Mouse (Mus musculus): Measurements from ENCODE around the gene Pip5kl1. TPM values are rescaled to one million over a fixed set of nuclear protein-coding genes. Genes with fewer than 3 reads are reported as not detected.
A peak's percentile ranks its signal among the peaks of the same experiment; 100 is the strongest.

Pip5kl1 gene
- 1 to 10 TPM; 6.4 to 7.1 TPM for total RNA-seq (2021)
- long read RNA-seq, partial matches to known transcripts: 0 of 4 reads
- long read RNA-seq, other reads (novel, unspliced or antisense): 1 of 4 reads

DNA sequence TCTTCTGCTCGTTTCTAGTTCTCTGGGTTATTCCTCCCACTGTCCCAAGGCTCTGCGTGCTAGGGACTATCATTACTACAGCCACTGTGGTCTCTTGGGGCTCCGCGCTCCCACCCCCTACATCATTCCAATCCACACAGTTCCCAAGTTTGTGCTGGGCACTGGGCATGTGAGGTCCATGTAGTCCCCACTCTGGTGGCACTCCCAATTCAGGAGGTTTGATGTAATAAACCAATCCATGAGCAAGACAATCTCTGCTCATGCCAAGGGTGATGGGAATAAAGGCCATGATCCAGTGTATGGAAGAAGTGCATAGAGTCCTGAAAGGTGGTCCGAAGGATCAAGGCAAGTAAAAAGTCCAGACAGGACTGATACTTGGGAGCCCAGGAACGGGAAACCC is at the start of gene Pip5kl1:
Gene Pip5kl1, plus strand, starts transcription at position 301 of the 400 bp plus-strand sequence.
- no peak for DNase-seq (ENCODE audit: low spot score in 2 of 2)

DNA sequence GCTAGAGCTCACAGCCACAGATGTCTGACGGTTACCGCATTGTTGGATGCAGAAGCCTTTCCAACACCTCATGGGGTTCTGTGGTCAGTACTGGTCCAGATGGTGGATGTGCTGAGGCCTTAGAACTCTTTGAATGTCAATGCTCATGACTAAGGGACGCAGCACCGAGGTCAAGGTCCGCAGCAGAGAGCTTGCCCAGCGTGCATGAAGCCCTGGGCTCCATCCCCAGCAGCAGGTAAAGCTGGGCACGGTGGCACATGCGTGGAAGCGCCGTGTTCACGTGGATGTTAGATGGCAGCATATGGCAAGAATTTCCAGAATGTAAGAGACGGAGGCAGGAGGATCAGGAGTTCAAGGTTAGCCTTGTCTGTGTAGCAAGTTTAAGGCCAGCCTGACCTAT is 48.8 kb upstream of the Pip5kl1 start:
- no peak for DNase-seq (ENCODE audit: low spot score in 2 of 2)

DNA sequence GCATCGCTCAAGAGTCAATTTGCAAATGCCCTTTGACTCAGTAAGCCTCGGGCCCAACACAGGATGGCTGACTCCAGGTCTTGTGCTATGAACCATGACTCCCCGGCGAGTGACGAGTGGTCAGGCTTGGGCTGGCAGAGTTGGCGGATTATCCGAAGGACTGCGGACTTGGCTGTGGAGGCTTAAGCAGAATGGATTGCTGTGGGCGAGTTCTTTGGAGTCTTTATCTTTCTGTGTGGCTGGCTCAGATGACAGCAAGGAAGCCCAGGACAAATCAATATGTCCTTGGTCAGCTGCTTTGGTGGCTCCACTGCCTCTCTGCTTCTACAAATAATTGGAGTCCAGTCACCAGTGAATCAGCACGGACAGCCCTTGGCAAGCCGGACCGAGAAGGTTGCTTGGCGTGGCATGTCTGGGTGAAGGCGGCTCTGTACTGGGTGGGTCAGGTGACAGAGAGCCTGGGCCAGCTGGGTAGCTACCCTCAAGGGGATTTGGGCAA is 47.1 kb upstream of the Pip5kl1 start:
- no peak for DNase-seq (ENCODE audit: low spot score in 2 of 2)

DNA sequence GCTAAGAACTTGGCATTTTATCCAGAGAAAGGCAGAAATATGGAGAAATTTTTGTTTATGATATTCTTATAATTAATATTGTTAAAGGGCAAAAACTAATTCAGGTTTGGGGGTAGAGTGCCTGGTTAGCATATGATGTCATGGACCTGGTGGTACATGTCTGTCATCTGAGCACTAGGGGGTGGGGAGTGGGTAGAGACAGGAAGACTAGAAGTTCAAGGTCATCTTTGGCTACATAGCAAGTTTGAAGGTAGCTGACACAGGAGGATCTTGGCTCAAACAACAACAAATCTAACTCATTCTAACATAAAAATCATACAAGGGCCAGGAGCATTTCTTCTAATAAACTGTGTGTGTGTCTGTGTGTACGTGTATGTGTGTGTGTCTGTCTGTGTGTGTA is 46.3 kb upstream of the Pip5kl1 start:
- no peak for DNase-seq (ENCODE audit: low spot score in 2 of 2)

DNA sequence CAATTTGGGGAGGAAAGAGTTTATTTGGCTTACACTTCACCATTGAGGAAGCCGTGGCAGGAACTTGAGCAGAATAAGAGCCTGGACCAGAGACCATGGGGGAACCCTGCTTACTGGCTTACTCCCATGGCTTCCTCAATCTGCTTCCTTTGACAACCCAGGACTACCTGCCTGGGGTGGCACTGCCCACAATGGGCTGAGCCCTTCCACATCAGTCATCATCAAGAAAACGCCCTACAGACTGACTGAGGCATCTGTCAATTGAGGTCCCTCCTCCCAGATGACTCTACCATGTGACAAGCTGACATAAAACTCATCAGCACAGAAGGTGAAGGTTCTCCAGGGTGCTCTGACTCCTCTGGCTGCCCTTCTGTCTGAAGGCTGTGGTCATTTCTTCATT is 44.1 kb upstream of the Pip5kl1 start:
- no peak for DNase-seq (ENCODE audit: low spot score in 2 of 2)

DNA sequence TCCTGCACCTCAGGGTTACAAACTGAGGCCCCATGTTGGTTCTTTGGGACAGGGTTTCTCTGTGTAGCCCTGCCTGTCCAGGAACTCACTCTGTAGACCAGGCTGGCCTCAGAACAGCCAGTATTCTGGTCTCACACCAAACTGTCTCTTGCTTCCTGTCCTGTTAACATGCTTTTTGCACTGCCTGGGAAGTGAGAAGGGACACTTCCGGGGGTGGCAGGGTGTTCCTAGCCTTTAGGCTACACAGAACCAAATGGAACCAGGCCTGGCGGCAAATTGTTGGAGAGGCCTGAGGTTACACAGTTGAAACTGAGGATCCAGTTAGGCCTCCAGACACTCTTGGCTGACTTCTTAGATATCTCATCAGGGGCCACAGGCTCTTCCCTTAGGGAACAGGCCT is 41.4 kb upstream of the Pip5kl1 start:
- DNase-seq (ENCODE audit: low spot score in 2 of 2): no peak

DNA sequence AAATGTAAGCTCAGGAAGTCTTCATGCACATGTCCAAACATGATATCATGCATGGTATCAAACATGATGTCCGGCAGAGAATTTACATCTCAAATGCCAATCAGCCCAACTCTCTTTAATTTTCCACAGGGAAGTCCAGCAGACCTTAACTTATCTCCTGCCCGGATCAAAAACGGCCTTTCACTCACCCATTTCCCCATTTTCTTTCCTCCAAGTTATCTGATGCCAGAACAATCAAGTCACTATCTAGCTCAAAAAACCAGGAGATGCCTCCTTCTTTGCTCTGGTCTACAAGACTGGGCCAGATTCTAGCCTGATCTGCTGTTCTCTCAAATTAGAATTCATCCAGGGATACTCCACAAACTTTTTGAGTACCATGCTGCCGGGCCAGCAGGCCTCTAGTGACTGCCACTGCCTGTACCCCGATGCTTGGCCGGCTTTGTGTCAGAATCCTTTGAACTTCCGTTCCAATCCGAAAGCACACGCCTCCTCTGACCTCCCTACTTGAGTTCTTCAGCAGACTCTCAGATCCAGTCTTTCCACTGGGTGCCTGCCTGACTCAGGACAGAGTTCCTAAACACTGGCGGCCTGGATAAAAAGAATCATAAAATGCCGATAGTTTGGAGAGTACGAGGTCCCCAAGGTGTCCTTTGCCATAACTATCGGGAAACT is 40.4 kb upstream of the Pip5kl1 start:
- DNase-seq (ENCODE audit: low spot score in 2 of 2): peak in 1 of 2 experiments; percentile 38

DNA sequence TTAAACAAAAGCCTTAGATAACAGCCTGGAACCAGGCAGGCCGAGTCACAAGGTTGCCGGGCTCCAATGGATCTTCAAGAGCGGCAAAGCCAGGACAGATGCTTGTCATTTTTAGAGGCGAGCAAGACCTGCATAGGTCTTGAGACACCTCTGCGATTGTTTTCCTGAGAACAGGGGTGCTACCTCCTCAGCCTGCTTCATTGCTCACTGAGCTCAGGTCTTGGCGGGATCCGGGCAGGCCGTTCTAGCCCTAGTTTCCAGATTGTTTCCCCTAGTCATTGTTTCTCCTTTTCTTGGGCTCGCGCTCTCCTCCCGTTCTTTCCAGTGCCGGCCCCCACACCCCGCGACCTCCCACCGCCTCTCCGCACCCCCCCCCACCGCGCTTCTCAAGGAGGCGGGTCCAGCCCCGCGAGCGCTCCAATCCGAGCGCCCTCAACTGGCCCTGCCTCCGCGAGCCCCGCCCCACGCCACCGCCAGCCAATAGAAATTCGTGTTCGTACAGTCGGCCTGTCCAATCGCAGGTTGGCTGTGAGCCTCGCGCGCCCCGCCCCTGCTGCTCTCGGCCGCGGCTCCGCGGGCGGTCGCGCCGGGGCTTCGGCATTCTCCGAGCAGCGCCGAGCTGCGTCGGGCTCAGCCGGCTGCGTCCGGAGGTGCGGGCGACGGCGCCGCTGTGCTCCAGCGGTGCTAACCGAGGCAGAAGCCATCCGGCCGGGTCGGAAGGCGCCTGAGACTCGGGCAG is 39.7 kb upstream of the Pip5kl1 start, which contains the start of gene Fam102a:
Gene Fam102a, plus strand, starts transcription at position 600 of the 739 bp plus-strand sequence.
- peak; percentile 99 to 100 for DNase-seq (ENCODE audit: low spot score in 2 of 2)

DNA sequence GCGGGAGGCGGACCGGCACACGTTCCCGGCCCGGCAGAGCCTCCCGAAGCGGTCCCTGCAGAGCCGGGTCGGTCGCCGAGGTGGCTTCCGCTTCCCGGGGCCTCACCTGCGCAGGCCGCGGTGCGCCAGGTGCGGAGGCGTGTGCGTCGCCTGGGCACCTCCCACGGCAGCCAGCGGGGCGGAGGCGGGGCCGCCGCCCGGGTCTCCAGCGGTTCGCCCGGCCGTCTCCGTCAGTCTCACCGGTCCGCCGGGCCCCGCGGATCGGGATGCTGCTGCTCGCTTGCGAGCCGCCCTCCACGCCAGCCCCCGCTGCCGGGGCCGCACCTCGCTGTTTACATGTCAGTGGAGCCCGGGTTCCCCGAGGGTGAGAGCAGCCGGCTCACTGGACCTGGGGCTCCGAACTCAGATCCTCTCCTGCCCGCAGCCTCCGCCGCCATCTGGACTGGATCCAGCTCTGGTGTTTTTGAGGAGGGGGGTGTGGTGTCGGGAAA is 39.1 kb upstream of the Pip5kl1 start:
- DNase-seq (ENCODE audit: low spot score in 2 of 2): peak; percentile 62 to 74

DNA sequence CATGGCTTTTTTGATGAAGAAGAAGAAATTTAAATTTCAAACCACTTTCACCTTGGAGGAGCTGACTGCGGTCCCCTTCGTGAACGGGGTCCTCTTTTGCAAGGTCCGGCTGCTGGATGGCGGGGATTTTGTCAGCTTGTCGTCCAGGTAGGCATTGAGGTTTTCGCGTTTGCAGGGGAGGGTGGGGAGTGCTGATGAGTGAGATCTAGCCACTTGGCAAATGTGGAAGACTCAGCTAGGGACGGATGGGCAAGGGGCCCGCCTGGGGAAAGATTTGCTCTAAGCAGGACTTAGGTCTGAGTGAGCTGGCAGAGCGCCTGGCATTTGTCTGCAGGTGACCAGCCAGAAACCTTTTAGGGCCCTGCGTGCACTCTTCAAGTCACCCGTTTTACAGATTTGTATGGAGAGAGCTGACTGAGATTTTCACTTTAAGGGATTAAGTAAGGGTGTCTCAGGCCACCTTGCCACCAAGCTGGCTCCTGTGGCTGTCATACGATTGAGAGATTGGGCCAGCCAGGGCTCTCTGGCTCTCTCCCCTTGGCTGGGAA is 38.4 kb upstream of the Pip5kl1 start:
- DNase-seq (ENCODE audit: low spot score in 2 of 2): peak; percentile 43 to 57

DNA sequence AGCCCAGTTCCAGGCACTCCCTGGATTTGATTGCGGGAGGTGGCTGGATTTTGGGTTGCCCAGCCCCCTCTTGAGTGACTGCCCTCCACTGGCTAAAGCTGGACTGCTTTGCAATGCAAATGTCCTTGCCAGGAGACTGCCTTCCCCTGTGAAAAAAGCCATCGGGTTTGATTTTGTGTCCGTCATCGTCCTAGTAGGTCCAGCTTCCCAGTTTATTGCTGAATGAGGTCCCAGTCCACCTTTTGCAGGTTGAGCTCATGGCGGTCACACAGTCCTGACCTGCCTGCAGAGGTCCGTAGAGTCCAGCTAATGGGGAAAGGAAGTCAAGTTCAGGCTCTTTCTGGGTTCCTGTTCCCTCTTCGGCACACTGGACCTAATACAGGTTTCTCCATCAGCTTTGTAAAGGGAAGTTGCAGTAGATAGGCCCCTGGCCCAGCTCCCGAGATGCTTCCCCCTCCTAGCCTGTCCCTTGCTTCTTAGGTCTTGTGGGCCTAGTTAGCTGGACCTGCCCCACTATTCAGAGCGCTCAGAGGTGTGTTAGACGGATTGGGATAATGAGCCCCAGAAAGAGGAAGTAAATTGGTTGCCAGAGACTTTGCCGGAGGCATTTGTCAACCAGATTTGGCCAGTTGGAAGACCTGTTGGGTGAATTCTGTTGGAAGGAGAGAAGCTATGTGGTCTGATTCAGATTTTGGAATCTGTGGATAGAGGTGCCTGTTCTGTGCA is 37.8 kb upstream of the Pip5kl1 start:
- DNase-seq (ENCODE audit: low spot score in 2 of 2): peak; percentile 52 to 66

DNA sequence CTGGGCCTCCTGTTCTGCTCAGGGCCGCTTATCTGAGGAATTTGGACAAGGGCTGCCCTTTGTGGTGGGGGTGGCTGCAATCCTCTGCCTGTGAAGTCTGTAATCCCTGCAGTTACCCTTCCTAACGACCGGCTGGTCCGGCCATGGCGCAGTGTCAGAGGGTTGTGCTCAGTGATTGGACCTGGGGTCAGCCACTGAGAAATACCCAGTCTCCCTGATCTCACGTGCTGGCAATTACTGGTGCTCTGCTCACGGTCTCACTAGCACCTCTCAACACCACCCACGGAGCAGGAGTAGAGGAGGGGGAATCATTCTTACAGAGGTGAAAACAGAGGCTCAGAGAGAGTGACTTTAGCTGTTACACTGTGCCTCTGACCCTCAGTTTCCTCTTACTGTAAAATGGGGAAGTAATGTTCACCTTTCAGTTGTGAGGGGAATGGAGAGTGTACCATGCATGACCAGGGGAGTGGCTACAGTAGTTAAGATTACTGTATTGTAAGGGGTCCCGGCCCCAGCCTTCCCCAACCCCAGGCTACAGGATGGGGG is 37.2 kb upstream of the Pip5kl1 start:
- DNase-seq (ENCODE audit: low spot score in 2 of 2): no peak

DNA sequence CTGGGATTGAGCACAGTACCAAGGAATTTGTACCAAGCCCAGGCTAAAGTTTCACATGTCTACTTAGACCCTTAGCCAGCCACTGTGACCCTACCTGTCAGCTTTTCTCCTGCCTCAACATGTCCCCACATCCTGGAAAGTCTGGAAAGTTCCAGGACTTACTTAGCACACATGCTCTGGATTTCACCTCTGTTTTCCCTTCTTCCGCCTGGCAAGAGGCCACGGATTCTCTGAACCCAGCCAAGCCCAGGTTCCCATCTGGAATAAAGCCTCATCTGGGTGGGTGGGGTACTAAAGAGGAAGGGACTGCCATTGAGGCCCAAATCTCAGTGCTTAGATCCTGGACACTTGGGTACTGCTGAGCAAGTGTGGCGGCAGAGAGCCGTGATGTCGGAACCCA is 36.7 kb upstream of the Pip5kl1 start:
- no peak for DNase-seq (ENCODE audit: low spot score in 2 of 2)

DNA sequence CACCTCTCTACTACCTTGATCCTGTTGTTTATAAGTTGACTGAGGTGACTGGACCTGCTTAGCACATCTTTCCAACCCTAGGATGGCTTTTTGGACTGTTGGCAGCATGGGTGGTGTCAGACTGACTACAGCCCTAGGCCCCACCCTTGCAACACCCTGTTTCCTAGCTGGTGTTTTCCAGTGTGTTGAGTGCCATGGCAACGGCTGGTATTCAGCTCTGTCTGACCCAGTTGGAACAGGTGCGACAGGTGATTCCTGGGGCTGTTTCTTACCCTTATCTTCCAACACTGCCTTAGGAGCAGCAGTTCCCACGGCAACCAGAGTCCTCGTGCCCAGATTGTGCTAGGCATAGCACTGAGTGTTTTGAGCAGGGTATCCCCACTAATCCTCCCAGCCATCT is 36.1 kb upstream of the Pip5kl1 start:
- DNase-seq (ENCODE audit: low spot score in 2 of 2): no peak

DNA sequence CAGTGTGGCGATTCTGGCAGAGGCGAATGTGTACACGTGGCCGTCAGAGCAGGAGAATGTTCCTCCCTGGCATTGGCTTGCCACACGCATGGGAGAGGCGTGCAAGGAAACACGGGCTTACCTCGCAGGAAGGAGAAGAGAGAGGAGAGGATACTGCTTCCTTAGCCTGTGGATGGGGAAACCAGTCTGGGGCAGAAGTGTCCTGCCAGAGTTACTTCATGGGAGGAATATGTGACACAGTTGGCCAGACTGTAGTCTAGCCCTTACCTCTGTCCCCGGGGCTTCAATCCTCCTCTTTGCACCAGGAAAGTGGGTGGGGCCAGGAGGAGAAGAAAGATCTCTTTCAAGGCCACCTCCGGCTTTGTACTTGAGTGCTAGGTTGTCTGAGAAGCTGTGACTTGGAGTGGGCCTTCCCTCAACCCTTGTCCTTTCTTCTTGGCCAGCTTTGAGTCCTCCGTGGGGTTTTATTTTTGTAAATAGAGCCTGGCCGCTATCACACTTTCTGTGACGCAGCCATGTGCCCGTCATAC is 35.1 kb upstream of the Pip5kl1 start:
- no peak for DNase-seq (ENCODE audit: low spot score in 2 of 2)

DNA sequence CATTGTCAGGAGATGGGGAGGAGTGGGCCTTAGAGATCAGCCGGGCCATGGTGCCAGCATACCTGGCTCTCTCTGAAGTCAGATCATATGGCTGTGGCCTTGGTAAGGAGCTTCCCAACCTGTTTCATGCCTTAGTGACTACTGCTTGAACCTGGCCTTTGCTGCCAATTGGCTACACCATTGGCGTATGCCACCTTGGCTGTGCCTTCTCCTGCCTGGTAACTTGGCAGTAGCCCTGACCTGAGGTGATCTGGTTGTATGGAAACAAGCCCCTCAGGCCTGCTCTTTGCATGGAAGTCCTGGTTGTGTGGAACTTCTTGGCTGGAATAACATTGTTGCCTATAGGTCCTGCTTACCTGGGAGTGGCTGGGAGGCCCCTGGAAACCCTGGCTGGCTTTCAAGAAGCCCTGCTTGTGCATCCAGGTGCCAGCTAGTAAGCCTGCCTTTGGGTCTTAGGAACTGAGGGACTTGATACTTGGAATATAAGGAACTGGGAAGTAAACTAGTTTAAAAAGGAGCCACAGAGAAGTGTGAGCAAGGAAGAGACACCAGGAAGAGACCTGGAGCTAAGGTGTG is 33.2 kb upstream of the Pip5kl1 start:
- no peak for DNase-seq (ENCODE audit: low spot score in 2 of 2)

DNA sequence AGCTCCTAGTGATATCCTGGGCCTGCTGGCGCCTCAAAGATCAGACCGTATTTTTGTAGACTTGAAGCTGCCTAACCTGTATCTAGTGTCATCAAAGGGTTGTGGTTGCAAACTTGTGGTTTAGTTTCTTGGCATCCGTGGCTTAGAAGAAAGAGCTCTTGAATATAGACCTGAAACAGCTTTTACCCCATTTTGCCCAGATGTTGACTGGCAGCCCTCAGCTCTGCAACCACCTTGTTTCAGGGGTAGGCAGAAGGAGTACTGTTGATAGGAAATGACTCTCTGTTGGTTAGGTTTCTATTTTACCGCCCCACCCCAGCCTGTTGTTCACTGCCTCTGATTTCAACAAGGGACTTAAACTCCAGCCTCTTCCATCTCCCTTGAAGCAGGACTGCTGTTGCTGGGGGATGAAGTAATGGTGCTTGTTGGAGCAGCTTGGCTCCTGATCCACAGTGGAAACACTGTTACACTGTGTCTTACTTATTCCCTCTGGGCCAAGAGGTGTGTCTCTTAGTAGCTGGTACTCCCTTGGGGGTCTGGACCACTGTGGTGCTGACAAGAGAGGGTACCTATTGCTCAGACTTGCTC is 32.5 kb upstream of the Pip5kl1 start:
- DNase-seq (ENCODE audit: low spot score in 2 of 2): no peak

DNA sequence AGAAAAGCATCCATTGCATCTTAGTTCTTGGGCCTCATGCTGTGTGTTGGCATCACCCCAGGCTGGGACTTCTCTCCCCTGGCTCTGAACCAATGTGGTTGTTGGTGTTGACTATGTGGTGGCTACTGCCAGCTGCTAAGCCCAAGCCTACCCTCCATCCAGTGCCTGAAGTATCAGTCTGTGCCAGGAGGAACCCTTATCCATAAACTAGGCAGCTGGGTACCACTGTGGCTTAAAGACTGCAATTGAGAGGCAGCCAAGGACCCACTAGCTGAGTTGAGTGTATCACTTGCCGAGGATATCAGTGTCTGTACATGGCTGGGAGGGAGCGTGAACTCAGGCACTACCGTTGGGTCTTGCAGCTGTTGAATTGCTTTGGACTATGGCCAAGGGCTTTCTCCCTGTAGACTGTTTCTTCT is 31.6 kb upstream of the Pip5kl1 start:
- DNase-seq (ENCODE audit: low spot score in 2 of 2): peak in 1 of 2 experiments; percentile 49

DNA sequence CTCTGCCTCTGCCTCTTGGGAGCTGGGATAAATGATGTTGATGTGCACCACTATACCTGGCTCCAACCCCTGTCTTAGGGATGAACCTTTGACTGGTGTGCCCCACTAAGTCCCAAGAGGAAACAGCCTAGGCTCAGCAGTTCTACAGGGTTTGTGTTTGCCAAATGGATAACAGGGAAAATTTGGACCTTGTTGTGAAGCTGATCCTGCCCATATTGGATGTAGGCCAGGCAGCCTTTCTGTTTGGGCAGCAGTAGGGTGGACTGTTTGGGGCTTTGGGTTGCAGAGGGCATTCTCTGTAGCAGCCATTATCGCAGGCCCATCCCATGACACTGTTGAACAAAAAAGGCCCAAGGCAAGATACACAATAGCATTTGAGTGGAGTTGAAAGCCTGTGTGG is 27.6 kb upstream of the Pip5kl1 start:
- DNase-seq (ENCODE audit: low spot score in 2 of 2): no peak

DNA sequence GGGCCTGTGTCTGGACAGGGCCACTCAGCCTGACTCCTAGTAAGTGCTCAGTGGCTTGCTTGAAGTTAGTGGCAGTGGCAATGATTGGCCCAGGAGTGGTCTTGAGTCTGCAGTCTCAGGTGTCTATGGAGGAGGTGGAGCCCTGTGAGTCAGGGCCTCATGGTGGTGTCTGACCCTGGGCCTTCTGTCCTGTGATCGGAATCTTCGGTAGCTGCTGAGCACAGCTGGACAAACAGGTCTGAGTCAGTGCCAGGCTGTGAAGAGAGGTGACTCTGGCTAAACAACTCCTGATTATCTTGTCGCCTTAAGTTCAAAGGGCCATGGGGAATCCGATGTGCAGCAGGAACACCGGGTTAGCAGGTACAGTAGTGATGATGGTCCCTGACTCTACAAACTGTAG is 27.2 kb upstream of the Pip5kl1 start:
- no peak for DNase-seq (ENCODE audit: low spot score in 2 of 2)
